Mouse (Mus musculus) heart, postnatal 10 days (tissue): ENCODE measurements around the gene Ccn2. TPM values are rescaled to one million over a fixed set of nuclear protein-coding genes. Genes with fewer than 3 reads are reported as not detected.

Source experiments
- DNase-seq, 2 experiments: peaks; one replicate each; pipeline ENCODE4 v3.0.0; 2021
- intact Hi-C: fragments of 180-260 bp; cut with DNase I; formaldehyde crosslinking; loops from one replicate; pipeline ENCODE4 v1.15.1; 2025
- total RNA-seq, 2 experiments: library from RNA; stranded (reverse); gene quantifications; 2 replicates each; pipeline ENCODE4 v1.2.3; 2021

Ccn2 gene
- total RNA-seq, 2 experiments from 2014 or later, result 68.0 to 97.9 TPM

- DNase-seq, result no peak
- intact Hi-C loops, result no loop called here
These were observed 43.2 kb downstream of the Ccn2 start for GRCm38 (mm10) chr10:24638306-24639070.

GRCm38 (mm10) chr10:24639596-24639995 is 44.4 kb downstream of the Ccn2 start:
- intact Hi-C loops, result no loop called here
- DNase-seq, result no peak

GRCm38 (mm10) chr10:24640186-24640875 is 45.1 kb downstream of the Ccn2 start:
- DNase-seq, result no peak
- intact Hi-C loops, result no loop called here

- intact Hi-C loops, result no loop called here
- DNase-seq, result no peak
These were observed 46.3 kb downstream of the Ccn2 start for GRCm38 (mm10) chr10:24641416-24642140.

GRCm38 (mm10) chr10:24642796-24643580 is 47.7 kb downstream of the Ccn2 start:
- intact Hi-C loops, result no loop called here
- no peak for DNase-seq

- DNase-seq, result peak; percentile 57 to 61
- intact Hi-C loops, result no loop called here
These were observed 49.9 kb downstream of the Ccn2 start for GRCm38 (mm10) chr10:24645169-24645568.

Other genes with a start within 250 kb of the Ccn2 start
- gene Enpp1, start 116.7 kb downstream of the Ccn2 start, total RNA-seq, result 1 to 10 TPM; 6.4 to 6.5 TPM
- gene Enpp3, start 247.4 kb downstream of the Ccn2 start, total RNA-seq, result 1 to 10 TPM; 7.6 to 8.3 TPM